Mouse (Mus musculus) ES-E14 (cell line): ENCODE results near the gene Cpe.

Experiments
- CHD2 ChIP-seq: IDR thresholded peaks from 2 replicates; pipeline ENCODE4 v1.6.1; 2014; ENCODE audit warnings: mild to moderate bottlenecking, low read depth, low read length, inconsistent platforms
- ZNF384 ChIP-seq: IDR thresholded peaks from 2 replicates; pipeline ENCODE4 v1.6.1; 2012; ENCODE audit warnings: low read depth, low read length, inconsistent platforms

GRCm38 (mm10) chr8:64631761-64632160, 61.1 kb downstream of the Cpe start:
- TF ChIP-seq ZNF384 (no peak), CHD2 (no peak)
